Mouse (Mus musculus) thymus, adult 2 months (tissue): ENCODE data around the gene Mpv17l2. TPM values are rescaled to one million over a fixed set of nuclear protein-coding genes. Genes with fewer than 3 reads are reported as not detected.

Experiments
- DNase-seq: peaks from one replicate; pipeline ENCODE4 v3.0.0; 2021
- H3K27ac ChIP-seq: fragments of 200-500 bp; 2 replicates; pipeline ENCODE4 v1.5.1; 2012; ENCODE audit warnings: low read length, control low read depth; ENCODE audit not compliant: control insufficient read depth, insufficient read depth
- H3K27me3 ChIP-seq: fragments of 200-500 bp; 2 replicates; pipeline ENCODE4 v1.6.1; 2012; ENCODE audit warnings: mild to moderate bottlenecking, low read length, moderate library complexity, mixed read lengths; ENCODE audit not compliant: control insufficient read depth, insufficient read depth
- H3K36me3 ChIP-seq: fragments of 200-500 bp; 2 replicates; pipeline ENCODE4 v1.6.1; 2012; ENCODE audit warnings: mild to moderate bottlenecking, low read length, moderate library complexity; ENCODE audit not compliant: control insufficient read depth, insufficient read depth
- H3K4me1 ChIP-seq: fragments of 200-500 bp; replicated peaks from 2 replicates; pipeline ENCODE4 v1.6.1; 2012; ENCODE audit warnings: low read length; ENCODE audit not compliant: control insufficient read depth, insufficient read depth
- H3K4me3 ChIP-seq: fragments of 200-500 bp; 2 replicates; pipeline ENCODE4 v1.5.1; 2012; ENCODE audit warnings: mild to moderate bottlenecking, low read length, control low read depth, moderate library complexity; ENCODE audit not compliant: control insufficient read depth, insufficient read depth
- CTCF ChIP-seq: fragments of 200-500 bp; IDR thresholded peaks from 2 replicates; pipeline ENCODE4 v1.5.1; 2012; ENCODE audit warnings: mild to moderate bottlenecking, control low read depth, low read length, moderate library complexity, borderline replicate concordance; ENCODE audit not compliant: control insufficient read depth, poor library complexity, insufficient read depth; ENCODE audit errors: extremely low read depth
- POLR2A ChIP-seq: fragments of 200-500 bp; IDR thresholded peaks from 2 replicates; pipeline ENCODE4 v1.6.1; 2012; ENCODE audit warnings: mild to moderate bottlenecking, low read length, control low read depth, moderate library complexity; ENCODE audit not compliant: control insufficient read depth, poor library complexity, insufficient read depth; ENCODE audit errors: extremely low read depth
- WGBS: fragments of 180-500 bp; shearing (Covaris S2); methylation state at CpG from one replicate; pipeline ENCODE4 v1.1.7; 2018; 5-methylcytosine and 5-hydroxymethylcytosine counted together
- polyA plus RNA-seq: library from polyadenylated mRNA; depleted of rRNA; stranded (reverse); fragments of >200 nt; gene quantifications from 2 replicates; pipeline ENCODE4 v1.2.3, GENCODE M21; 2012

Gene Mpv17l2
- polyA plus RNA-seq, 1 experiment, result 72.9 TPM

DNA sequence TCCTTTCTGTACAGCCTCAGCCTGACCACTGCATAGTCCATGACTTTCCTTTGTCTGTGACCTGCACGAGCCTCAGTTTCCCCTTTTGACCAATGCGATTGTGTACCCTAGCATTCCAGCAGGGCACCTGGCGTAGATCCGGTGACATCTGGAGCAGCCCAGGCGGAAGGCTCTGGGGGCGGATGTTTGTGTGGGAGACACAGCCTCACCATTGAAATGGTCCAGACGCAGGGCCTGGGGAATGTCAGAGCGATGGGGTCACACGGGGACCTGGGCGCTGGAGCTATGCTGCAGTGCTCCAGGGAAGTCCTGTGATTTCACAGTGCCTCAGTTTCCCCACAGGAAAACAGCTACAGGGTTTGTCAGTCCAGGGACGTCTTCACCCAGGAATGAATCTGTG lies 18.6 kb downstream of the Mpv17l2 start:
- DNase-seq, result no peak
- H3K4me3 ChIP-seq, result no peak overlapping the region
- TF ChIP-seq POLR2A (no peak), CTCF (no peak)
- H3K27me3 ChIP-seq, result peaks cover 17% of the 10 kb centered on the region
- 89% methylated on average over 11 of the region's 11 CpGs for WGBS
- no peaks in the 10 kb centered on the region for H3K36me3 ChIP-seq
- no peak overlapping the region for H3K27ac ChIP-seq
- H3K4me1 ChIP-seq, result peaks cover 21% of the 10 kb centered on the region

DNA sequence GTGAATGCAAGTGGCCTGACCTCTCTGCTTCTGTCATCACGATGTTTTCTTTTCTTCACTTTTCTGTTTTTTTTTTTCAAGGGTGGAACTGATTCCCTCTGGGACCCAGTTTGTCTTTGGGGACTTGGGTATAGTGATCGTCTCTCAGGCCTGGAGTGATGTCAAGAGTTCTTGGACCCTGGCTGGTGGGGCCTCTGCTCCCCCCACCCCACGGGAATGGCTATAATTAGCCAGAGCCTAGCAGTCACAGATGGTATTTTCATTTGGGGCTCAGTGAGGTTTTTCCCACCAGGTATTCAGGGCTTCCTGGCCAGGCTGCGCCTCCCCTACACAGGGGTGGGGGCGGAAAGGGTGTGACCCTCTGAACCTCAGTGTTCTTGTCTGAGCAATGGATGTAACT lies 19.1 kb downstream of the Mpv17l2 start:
- H3K4me3 ChIP-seq, result no peak overlapping the region
- no peaks in the 10 kb centered on the region for H3K36me3 ChIP-seq
- H3K27ac ChIP-seq, result no peak overlapping the region
- WGBS, result 75% methylated on average over 5 of the region's 5 CpGs
- DNase-seq, result no peak
- peaks cover 17% of the 10 kb centered on the region for H3K27me3 ChIP-seq
- peaks cover 21% of the 10 kb centered on the region for H3K4me1 ChIP-seq
- TF ChIP-seq CTCF (no peak), POLR2A (no peak)

DNA sequence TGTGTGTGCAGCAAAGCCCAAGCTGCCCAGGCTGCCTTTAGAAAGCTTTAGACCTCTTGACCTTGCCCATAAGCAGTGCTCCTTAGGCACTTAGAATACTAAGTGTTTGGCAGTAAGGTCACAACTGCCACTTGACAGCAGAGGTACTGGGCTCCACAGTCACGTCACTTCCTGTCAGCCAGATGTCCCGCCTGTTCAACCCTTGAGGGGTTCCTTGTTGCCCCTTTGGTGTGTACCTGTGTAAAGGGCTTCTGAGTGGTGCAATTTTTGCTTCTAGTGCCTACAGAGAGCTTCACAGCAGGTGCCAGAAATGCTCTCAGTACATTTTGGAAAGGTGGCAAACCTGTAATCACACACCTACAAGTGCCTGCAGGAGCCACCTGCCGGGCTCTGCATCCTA lies 22.5 kb downstream of the Mpv17l2 start:
- TF ChIP-seq CTCF (no peak), POLR2A (no peak)
- Histone ChIP-seq H3K36me3 (no peaks in the 10 kb centered on the region), H3K27ac (no peak overlapping the region), H3K4me3 (no peak overlapping the region), H3K4me1 (peaks cover 9% of the 10 kb centered on the region), H3K27me3 (peaks cover 10% of the 10 kb centered on the region)
- no peak for DNase-seq
- WGBS, result 37% methylated on average over 3 of the region's 3 CpGs

DNA sequence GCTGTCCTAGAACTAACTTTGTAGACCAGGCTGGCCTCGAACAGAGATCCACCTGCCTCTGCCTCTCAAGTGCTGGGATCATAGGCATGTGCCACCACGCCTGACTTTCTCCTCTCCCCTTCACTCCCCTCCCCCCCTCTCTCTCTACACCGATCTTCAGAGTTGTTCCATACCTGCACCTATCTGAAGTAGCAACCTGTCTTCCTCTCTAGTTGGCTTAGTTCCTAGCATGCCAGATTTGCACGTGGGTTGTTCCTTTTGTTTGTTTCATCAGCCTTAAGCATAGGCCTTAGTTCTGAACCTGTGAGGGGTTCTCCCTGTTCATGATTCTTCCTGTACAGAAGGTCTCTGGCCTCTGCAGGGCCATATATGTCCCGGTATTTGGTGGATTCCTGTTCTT lies 23.0 kb downstream of the Mpv17l2 start:
- Histone ChIP-seq H3K27me3 (peaks cover 5% of the 10 kb centered on the region), H3K4me1 (peaks cover 7% of the 10 kb centered on the region), H3K27ac (no peak overlapping the region), H3K4me3 (no peak overlapping the region), H3K36me3 (no peaks in the 10 kb centered on the region)
- DNase-seq, result no peak
- WGBS, result 87% methylated on average over 5 of the region's 5 CpGs
- TF ChIP-seq CTCF (no peak), POLR2A (no peak)

DNA sequence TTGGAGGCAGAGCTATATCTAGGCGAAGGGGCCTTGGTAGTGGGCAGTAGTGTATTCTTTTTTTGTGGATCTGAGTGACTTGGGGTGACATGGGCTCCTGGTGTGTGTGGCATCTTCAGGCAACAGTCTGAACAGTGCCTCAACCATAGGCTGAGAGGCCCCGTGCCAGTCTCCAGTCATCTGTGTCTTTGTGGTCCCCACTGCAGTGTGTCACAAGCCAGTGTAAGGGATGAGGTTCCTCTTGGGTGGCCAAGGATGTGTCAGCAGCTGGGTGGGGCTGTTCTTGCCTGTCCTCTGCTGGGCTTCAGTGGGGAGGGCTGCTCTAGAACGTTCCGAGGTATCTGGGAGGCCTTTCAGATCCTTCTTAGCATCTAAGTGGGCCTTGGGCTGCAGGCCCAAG lies 29.8 kb downstream of the Mpv17l2 start:
- H3K27me3 ChIP-seq, result no peaks in the 10 kb centered on the region; the same call in 1 of the 2 replicates
- no peak overlapping the region for H3K4me3 ChIP-seq
- H3K4me1 ChIP-seq, result peaks cover 12% of the 10 kb centered on the region
- H3K36me3 ChIP-seq, result no peaks in the 10 kb centered on the region
- no peak for DNase-seq
- WGBS, result 83% methylated on average over 4 of the region's 4 CpGs
- no peak overlapping the region for H3K27ac ChIP-seq
- no peak for TF ChIP-seq CTCF
- TF ChIP-seq POLR2A, result no peak

DNA sequence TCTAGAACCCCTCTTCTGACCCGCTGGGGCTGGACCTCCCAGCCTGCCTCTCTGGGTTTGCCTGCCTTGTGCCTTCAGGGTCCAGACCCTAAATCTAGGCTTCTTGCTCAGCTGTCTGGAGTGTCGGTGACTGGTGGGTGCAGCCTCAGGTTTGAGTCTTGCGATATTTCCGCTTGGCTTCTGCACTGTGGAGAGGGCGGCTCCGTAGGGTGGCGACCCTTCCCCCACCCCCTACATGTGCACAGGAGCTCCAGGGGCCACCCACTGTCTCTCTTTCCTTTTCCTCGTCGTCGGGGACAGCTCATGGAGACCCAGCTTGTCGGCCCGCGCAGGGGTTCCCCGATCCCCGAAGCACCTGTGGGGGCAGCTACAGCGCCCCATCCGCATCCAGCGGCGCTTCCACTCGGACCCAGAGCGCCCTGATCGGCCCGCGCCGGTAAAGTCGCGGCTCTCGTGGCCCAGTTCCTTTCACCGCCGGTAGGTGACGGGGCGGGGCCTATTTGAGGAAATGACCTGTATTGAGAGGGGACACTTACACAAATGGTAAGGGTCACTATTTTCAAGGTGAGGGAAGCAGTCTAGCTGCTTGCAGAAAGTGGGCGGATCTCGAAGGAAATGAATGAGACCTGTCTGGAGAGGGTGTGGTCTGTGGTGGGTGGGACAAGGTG lies 30.8 kb downstream of the Mpv17l2 start:
- peak; percentile 37 for DNase-seq
- peak overlapping the region; percentile 61 for H3K4me3 ChIP-seq
- 2% methylated on average over 34 of the region's 34 CpGs for WGBS
- no peak for TF ChIP-seq POLR2A
- TF ChIP-seq CTCF, result peak; percentile 35; the same call in 1 of the 2 replicates
- H3K36me3 ChIP-seq, result no peaks in the 10 kb centered on the region
- no peak overlapping the region for H3K27ac ChIP-seq
- H3K27me3 ChIP-seq, result no peaks in the 10 kb centered on the region; the same call in 1 of the 2 replicates
- peaks cover 12% of the 10 kb centered on the region for H3K4me1 ChIP-seq
